Mouse (Mus musculus): ENCODE data around the gene Zbtb20.

Gene Zbtb20

DNA sequence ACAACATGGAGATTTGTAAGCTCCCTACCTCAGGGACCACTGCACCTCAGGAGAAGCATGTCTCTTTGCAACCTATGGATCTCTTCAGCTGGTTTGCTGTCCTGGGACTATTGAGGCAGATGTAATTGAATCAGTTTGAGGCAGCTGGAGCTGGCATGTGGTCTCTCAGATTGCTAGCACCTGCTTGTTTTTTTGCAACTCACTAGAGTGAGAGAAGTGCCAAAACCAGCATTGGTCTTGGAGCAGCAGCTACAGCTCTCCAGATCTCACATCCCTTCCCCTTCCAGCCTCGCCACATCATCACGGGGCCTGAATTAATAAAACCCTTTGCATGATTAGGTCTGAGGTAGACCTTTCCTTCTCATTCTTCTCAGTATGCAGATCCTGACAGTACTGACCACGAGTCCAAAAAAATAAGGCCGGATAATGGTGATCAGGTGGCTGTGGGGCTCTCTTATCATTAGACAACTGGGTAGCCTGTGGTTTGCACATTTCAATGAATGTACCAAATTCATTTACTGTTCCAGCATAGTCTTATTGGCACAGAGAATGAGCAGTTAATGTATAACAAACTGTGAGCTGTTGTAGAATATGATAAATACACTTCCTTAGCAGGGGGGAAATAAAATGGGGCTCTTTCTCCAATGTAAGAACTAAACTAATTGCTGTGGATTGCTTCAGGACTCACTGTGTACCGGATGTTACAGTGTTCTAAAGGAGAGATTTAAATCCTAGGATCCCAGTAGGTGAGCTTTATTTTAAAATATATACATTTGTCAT lies 205.4 kb downstream of the Zbtb20 start:
- peak; percentile 63 for DNase-seq

DNA sequence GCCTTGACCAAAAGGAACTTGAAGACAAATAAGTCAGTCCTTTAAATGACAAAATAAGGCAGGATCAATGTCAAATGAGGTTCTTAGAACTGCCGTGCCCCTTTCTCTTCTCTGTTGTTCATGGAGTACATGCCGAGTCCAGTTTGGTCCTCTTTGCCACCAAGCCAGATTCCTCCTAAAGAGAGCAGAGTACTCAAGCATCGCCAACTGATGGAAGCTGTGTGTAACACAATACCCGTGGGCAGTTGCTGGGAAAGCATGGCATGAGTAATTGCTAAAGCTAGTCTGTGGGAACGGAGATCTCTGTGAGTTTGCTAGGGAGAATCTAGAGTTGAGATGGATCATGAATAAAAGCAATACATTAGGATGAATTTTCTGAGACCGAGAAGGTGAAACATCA lies 206.3 kb downstream of the Zbtb20 start:
- DNase-seq: no peak

DNA sequence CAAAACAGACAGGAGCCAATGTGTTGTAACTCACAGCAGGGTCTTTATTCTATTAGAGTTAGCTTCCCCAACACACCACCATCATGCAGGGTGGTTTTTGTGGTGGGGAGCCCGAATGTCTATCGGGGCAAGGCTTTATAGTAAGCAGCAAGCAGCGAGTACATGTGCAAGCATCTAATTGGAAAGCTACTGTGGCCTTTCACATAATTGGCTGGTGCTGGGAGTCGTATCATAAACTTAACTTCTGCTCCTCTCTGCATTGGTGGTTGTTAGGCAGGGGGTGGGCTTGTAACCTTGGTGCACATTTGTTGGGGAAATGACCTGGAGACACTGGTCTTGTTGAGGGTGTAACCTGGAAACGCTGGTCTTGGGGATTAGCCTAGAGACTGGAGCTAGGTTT lies 207.1 kb downstream of the Zbtb20 start:
- no peak for DNase-seq

DNA sequence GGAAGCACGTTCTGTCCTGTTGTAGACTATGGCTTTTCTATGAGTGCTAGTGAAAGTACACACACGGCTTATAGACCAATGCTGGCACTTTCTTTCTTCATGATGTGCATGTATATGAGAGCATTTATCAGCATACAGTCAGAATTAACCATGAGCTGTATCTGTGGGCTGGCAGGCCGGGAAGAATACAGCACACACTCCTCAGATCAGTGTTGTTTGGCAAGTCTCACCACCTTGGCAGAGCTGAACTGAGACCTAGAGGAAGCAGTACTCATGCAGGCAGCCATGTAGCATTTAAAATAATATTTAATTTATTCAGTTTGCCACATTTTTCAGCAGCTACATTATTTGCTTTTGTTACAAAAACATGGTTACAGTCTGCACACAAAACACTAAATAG lies 214.5 kb downstream of the Zbtb20 start:
- DNase-seq: no peak

DNA sequence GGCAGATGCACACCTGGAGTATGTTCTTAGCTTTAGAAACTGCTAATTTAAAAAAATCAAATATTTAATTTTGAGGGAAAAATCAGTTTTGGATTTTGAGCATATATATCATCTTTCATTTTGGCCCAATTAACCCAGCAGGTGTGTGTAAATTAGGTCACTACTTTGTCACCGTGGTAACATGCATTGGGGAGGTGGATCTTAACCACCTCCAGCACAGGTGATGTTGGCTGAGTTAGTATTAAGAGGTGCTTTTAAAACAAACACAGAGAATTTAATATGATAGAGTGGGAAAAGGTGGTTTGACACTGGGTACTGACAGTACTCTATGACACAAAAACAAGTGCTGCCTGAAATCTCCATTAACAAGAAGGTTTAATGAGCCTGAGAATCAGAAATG lies 218.5 kb downstream of the Zbtb20 start:
- DNase-seq: no peak

DNA sequence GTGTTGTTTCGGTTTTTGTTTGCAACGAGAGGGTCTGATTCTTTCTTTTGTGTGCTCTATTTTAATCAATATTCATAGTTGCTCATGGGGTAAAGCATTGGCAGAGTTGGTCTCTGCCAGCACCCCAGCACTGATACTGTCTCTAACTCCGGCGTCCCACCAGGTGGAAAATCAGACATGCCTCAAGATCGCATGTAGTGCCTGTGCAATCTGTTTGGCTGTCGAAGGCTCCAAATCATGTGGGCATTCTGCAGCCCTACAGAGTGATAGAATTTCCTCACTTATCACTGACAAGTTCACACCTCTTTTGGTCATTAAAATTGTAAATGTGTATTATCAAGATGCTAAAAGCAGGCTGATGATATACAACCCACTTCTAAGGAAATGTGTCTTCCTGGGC lies 219.1 kb downstream of the Zbtb20 start:
- DNase-seq: peak; percentile 38

DNA sequence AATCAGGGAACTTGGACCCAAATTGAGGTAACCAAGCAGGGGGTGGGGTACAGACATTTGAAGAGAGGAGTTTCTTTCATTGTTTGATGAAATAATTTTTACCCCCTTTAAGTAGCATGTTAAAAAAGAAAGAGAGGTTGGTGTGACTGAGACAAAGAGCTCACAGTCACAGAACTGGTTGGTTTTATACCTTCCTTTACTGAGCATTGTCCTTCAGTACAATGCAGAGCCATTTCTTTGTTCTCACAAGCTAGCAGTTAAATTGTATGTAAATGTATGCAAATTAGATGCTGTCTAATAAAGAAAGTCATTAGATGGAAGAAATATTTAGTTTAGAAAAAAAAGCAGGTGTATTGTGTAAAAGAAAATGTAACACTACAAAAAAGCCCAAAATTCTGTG lies 220.4 kb downstream of the Zbtb20 start:
- no peak for DNase-seq

DNA sequence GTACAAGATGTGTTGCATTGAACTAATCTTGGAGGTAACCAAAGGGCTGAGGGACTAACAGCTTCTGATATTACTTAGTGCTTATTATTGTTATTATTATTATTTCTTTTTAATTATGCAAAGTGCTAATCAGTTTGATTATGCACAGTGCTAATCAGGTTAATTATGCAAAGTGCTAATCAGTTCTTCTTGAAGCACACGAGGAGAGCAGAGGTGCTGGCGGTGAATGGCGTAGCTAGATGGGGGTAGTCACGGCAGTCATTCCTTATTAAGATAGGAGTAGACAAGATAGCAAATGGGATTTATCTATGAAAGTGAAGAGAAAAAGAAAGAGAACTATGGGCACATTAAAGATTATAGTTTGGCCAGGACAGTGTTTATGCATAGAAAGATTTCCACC lies 222.5 kb downstream of the Zbtb20 start:
- DNase-seq: no peak

DNA sequence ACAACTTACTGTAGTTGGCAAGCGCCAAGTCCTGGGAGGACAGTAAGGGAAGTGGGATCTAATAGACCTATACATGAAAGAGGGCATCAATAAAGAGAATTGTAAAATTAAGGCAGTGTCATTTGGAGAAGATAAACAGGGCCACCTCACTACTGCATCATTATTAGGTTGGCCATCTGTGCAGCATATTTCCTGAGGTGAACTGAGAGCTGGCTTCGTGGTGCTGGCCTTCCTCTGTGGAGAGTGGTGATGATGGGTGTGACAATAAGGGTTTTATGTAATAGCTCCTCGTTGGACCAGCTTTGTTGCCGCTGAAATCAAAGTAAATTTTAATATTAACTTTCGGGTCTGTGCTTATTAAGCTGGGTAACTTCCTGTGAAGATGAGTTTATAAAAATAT lies 223.0 kb downstream of the Zbtb20 start:
- peak; percentile 32 for DNase-seq

DNA sequence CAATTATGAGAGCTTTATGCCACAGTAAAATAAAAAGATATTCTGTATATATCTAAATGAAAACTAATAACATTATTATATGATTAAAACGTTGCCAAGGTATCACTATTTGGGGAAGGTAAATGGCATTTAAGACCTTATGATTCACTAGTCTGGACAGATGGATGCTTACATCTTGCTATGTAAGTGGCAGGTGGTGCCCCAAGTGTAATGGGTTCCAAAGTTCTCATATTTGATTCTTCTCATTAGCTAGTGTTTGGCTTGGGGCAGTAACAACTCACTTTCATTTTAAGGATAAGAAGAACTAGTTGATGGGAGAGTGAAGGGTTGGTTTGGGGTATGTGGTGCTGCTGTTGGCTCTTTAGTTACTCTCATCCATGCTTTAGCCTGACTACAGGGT lies 235.6 kb downstream of the Zbtb20 start:
- DNase-seq: peak; percentile 46

DNA sequence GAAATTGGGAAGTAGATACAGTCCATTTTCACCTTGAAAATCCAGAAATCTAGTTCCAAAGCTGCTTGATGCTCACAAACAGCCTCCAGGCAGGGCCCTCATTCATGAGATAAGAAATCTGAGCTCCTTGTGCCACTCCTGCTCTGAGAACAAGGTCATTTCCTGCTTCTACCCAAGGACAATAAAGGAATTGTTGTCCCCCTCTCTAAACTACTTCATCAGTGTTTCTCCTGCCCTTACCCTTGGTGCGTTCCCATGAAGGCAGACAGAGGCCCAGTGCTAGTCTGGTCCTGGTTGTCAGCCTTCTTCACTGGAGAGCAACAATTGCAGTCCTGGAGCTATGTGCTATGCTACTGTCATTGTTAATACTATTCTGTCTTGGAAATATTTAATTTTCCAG lies 238.3 kb downstream of the Zbtb20 start:
- DNase-seq: no peak

DNA sequence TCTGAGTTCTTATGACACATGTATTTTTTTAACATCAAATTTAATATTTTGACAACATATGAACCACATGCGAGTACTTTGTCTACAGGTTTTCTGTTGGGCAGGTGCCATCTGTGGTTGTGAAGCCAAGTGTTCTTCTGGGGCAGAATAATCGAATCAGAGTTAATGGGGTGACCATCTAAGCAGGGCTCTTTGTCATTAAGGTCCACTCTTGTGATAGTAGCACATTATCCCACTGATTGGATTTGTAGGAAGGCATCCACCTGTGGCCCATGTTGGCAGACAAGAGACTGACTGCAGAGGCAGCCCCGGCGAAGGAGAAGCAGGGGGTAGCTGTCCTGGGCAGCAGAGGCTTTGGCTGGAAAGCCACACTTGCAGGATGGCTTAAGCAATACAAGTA lies 254.3 kb downstream of the Zbtb20 start:
- peak; percentile 76 for DNase-seq

DNA sequence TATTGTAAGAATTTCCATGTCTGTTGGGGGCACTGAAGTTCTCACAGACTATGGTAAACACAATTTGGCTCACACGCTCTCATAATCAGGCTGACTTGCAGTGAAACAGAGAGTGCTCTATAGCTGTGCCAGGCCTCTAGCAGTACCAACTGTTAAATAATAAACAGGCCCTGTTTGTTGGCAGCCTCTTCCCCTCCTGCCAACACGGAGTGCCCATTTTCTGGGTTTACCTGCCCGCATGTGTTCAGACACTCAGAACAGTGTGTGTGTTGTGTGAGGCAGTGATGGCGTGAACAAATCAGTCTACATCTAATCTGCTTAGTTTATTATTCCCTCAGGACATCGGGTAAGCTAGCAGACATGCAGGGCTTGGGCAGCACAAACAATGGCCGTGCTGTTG lies 254.9 kb downstream of the Zbtb20 start:
- peak; percentile 94 for DNase-seq

DNA sequence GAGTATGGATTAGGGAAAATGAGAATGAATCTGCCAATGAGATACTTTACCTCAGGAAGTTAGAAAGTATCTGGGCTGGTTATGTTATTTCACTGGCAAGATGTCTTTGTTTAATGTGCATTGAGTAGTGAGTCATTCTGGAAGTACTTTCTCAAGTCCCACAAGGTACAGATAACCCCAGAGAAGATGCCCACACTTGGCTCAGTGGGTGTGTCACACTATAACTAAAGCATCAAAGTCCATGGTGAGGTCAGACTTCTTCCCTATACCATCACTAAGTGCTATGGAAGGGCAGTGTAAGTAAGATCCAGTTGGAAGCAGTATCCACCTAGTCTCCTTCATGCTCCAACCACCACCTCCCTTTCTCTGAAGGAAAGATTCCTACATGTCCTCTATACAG lies 255.4 kb downstream of the Zbtb20 start:
- no peak for DNase-seq

DNA sequence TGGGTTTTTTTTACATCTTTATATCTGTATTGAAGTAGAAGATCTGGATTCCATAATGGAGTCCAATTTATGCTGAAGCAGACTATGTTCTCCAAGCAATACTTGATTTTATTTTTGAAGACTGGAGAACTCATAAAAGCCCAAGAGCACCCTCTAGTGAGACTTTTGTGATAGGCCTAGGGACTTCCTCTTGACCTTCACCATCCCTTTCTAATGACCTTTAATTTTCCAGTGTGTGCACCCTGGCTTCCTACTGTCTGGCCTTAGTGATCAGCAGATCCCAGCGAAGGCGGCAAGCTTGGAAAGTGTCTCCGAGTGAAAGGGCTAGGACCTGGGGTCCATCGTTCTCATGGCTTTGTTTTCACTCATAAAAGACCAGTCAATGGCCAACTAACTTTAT lies 292.8 kb downstream of the Zbtb20 start:
- no peak for DNase-seq

DNA sequence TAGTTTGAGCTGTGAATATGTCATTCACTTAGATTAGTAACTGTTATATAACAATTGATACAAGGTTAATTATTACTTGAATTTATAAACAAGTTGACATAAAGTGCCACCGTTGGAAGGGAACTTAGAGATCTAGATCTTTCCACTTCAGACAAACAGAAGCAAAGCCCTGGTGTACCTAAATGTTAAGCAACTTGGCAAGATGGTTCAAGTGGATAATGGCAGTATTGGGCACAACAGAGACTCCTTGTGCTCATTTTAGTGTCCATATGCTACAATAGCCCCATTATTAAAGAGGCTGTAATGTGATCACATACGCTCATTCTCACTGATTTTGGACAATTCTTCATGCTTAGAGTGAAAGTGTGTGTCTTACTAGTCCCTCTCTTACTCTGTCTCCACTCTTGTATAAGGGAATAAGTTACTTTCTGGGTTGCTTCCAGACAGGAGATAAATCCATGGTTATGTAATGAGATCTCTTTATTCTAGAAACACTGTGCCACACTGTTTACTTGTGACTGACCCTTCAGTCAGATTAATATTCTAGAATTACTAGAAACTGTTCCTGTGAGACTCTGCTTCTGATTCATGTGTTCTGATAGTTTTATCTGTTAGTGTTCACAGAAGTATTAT lies 293.7 kb downstream of the Zbtb20 start:
- no peak for DNase-seq

DNA sequence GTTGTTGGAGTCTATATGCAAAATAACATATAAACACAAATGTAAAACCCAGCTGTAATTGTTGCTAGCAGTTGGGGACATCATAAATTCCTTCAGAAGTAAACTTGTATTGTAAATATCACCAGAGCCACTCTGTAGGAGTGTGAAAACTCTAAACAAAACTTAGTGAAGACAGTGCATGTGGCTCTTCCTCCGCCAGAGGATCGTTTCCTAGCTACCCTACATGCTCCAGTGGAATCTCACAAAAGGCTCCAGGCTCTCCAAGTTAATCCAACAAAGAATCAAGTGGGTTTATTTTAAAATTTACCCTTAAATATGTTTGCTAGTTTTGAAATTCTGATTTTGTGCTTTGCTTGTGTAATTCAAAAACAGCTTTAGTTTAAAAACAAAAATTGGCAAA lies 296.5 kb downstream of the Zbtb20 start:
- DNase-seq: no peak

DNA sequence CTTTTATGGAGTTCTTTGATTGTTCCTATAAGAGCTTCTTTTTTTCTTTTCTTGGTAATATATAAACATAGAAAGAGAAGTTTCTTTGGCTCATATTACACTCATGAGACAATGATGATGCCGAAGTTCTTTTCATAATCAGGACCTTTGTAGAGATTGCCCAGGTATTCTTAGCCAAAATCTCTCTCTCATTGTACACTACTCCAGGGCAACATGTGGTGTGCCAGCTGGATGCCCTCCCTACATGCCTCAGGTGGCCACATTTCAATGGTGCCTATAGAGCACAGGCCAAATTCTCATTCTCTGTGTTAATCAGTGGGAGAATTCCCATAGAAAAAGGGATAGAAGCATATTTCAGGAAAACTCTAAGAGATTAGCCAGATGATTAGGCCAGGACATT lies 297.2 kb downstream of the Zbtb20 start:
- peak; percentile 80 for DNase-seq

DNA sequence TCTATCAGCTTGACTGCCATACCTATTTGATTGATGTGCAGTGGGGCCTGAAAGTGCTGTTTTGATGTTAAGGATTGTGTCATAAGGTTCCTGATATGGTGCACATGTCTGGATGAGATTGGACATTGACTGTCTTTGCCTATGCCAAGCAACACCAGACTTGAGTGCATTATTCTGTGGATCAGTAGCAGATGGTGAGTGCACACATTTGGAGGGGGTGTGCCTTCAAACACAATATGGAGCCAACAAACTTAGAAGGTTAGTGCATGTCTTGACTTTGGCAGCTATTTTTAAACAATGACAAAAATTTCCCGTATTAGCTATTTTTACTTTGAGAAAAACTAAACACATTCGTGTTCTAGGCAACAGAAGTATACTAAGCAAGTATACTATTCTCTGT lies 299.1 kb downstream of the Zbtb20 start:
- DNase-seq: no peak

DNA sequence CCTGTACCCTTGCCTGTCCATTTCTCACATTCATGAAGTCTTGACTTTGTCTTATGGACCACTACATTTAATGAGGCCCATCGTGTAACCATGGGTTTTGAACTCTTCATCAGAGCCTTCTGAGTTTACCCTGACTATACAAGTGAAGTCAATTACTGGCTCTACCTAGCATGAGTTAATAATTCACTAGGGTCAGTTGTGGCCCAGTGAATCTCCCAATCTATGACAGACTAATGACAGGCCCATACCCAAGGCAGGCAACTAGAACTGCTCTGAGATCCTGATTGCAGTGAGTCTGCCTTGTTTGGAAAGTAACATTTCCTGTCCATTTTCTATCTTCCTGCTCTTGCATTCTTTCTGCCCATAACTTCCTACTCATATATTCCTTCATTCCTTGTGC lies 305.4 kb downstream of the Zbtb20 start:
- no peak for DNase-seq

DNA sequence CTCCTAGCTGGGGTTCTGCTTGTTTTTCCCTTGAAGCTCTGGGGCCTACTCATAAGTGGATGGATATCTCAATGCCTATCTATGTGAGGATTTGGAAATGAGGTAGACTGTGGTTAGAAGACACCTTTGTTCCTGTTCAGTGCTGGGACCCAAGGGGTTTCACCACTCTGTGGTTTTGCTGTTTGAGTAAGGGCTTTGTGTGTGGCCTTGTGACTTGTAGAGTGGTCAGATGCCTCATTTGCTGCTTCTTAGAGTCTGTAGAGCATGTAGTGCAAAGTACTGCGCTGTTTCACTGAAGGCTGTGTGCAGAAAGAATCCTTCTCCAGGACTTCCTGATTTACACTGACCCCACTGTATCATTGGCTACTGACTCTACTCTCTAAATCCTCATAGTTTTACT lies 314.7 kb downstream of the Zbtb20 start:
- DNase-seq: no peak

DNA sequence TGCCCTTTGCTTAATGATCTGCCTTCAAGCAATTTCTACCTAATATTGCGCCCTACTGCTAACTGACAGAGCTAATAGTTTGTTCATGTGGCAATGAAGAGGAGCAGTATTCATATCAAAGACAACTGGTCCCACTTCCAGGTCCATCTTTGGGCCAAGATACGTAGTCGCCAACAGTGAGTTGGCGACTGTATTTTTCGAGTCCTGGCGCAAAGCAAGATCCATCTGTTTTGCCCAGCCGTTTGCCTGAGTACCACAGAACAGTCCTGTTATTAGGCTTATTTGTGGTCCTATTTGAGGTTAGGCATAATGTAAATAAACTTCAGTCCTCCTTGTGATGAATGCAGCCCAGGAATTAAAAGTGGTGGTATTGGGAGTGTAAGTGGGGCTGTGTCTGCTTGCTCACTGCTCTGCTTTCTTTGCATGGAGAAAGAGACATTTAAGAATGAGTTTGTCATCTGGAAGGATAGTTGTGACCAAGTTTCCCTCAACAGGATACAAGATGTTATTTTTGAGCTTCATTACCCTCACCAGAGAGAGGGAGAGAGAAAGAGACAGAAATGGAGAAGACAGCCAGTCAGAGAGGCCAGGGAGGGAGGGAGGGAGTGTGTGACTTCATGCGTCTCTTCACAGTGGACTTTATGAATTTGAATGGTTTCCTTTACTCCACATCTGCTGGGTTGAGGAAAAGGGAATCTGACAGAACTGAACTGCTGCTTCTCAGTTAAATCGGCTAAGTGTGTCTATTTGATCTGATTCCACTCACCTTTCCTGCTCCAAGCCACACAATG lies 315.6 kb downstream of the Zbtb20 start:
- DNase-seq: peak; percentile 88

DNA sequence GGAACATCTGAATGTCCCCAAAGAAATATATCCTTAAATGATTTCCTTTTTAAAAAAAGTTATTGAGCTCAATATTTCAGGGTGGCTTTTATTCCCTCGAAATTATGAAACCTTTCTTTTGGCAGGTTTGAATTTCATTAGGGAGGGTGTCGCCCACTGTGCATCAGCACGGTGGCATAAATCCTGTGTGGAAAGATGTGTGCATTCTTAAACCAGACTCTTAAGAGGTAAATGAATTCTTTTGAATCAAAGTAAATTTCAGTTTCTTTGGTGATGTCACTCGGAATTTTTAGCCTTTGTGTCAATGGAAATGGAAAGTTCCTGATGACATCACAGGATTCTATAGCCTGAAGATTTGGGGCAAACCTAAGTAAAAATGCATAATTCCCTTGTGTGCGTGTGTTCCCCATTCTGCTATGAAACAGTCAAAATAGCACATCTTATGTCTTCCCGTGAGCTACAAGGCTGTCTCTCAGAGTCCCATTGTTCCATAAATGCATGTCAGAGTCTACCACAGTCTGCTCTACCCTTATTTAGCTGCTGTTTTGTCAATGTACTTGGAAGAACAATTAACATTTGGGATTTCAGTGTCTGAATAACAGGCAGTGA lies 318.1 kb downstream of the Zbtb20 start:
- DNase-seq: no peak

Data from cerebellum, adult 11-12 months (tissue).